Mouse (Mus musculus): ENCODE measurements at regions not wholly inside any gene's neighbourhood (a gene's known extent, or its start where the extent isn't known, plus 50 kb on each side); places are given as distances from the start of the nearest gene placed in this dataset.

DNA sequence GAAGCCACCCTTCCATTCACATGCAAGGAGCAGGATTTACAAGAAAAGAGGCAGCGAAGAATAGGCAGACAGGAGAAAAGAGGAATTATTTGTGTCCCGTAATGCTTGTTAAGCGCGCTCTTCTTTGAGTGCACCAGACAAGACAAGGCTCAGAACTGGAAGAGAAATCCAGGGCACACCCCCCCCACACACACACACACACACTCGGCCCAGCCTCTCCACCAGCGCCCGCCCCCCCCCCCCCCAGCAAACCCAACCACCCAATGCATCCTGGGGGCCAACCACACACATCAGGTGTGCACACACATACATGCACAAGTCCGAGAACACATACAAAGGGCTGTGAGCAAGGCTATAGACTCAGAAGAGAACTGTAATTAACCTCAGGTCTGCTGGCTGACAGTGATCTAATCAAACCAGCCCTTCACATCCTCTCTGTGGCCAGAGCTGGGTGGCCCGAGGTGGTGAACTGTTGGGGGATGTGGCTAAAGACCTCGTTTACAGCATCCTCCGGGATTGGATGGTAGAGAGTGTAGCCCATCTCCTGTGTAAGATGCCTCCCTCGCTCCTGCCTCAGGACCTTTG is 108.7 kb upstream of the Lhx5 start:
- H3K4me1 ChIP-seq (ENCODE audit: control insufficient read depth, insufficient read depth, low read length): no peaks in the 10 kb centered on the region
- no peak for TF ChIP-seq POLR2A (IDR thresholded peaks at IDR 0.05; ENCODE audit: borderline replicate concordance, control insufficient read depth, low read depth, low read length)
- no peak overlapping the region for H3K4me3 ChIP-seq (replicated peaks; ENCODE audit: control insufficient read depth, low read depth, low read length)
- H3K27ac ChIP-seq (ENCODE audit: control insufficient read depth, insufficient read depth, low read depth, low read length, poor library complexity): no peak overlapping the region
- 14% methylated on average over 12 of the region's 12 CpGs for WGBS

DNA sequence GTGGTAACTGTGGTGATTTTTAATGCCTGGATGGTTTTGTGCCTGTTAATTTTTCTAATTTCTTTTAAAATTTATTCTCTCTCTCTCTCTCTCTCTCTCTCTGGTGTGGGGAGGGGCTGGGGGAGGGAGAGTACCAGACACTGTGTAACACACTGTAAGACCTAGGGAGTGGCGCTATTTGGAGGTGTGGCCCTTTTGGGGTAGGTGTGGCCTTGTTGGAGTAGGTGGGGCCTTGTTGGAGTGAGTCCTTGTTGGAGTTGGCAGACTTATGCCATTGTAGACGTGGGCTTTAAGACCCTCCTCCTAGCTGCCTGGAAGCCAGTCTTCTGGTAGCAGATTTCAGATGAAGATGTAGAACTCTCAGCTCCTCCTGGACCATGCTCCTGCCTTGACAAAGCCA is 107.4 kb upstream of the Lhx5 start:
- TF ChIP-seq POLR2A (IDR thresholded peaks at IDR 0.05; ENCODE audit: borderline replicate concordance, control insufficient read depth, low read depth, low read length): no peak
- no peak for TF ChIP-seq CTCF (IDR thresholded peaks at IDR 0.05; ENCODE audit: control insufficient read depth, insufficient read depth, low read length)
- no peak overlapping the region for H3K4me3 ChIP-seq (replicated peaks; ENCODE audit: control insufficient read depth, low read depth, low read length)
- H3K4me1 ChIP-seq (ENCODE audit: control insufficient read depth, insufficient read depth, low read length): no peaks in the 10 kb centered on the region
- H3K27ac ChIP-seq (ENCODE audit: control insufficient read depth, insufficient read depth, low read depth, low read length, poor library complexity): no peak overlapping the region
- WGBS: 76% methylated on average over 2 of the region's 2 CpGs

DNA sequence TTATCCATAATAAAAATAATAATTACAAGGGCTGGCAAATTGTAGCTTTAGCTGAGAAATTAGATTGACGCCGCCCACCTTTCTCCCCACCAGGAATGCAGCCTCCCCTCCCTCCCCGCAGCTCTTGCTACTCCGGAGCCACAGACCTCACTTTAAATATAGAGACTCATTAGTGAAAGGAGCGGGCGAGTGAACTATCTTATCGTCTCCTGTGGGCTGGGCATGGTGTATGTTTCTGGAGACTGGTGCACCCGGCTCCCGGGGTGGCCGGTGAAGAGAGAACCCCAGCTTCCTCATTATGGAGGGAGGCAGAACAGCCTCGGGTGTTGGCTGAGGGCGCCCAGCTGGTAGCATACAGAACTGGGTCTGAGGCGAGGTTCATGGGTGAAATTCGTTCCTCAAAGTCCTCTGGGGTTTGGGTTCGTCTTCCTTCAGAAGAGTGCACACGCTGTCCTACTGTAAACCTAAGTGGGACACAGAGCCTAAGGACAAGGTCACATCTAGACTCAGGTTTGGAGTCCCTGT is 106.1 kb upstream of the Lhx5 start:
- H3K4me3 ChIP-seq (replicated peaks; ENCODE audit: control insufficient read depth, low read depth, low read length): no peak overlapping the region
- no peak for TF ChIP-seq CTCF (IDR thresholded peaks at IDR 0.05; ENCODE audit: control insufficient read depth, insufficient read depth, low read length)
- no peak; the same call in 1 of the 2 replicates for TF ChIP-seq POLR2A (IDR thresholded peaks at IDR 0.05; ENCODE audit: borderline replicate concordance, control insufficient read depth, low read depth, low read length)
- H3K27ac ChIP-seq (ENCODE audit: control insufficient read depth, insufficient read depth, low read depth, low read length, poor library complexity): no peak overlapping the region
- no peaks in the 10 kb centered on the region for H3K4me1 ChIP-seq (ENCODE audit: control insufficient read depth, insufficient read depth, low read length)
- 38% methylated on average over 16 of the region's 16 CpGs for WGBS

DNA sequence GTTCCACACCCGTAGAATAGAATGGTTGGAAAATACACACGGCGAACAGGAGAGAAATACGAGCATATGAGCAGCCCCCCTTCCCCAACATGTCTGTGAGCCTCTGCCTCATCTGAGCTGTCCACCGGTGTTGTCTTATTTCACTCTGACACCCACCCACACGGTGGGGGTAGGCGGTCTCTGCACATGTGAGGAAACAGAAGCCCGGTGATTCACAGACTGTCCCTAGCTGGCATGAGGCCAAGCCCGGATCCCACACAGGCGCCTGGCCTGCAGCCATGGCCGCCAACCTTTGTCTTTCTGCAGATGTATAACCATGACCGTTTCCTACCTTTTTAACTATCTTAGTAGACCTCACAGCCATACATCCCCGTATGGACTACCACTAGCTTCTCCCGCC is 99.5 kb upstream of the Lhx5 start:
- Histone ChIP-seq H3K4me1 (ENCODE audit: control insufficient read depth, insufficient read depth, low read length) (no peaks in the 10 kb centered on the region; the same call in 1 of the 2 replicates), H3K27ac (ENCODE audit: control insufficient read depth, insufficient read depth, low read depth, low read length, poor library complexity) (no peak overlapping the region), H3K4me3 (replicated peaks; ENCODE audit: control insufficient read depth, low read depth, low read length) (no peak overlapping the region)
- TF ChIP-seq CTCF (IDR thresholded peaks at IDR 0.05; ENCODE audit: control insufficient read depth, insufficient read depth, low read length): no peak
- TF ChIP-seq POLR2A (IDR thresholded peaks at IDR 0.05; ENCODE audit: borderline replicate concordance, control insufficient read depth, low read depth, low read length): no peak
- 80% methylated on average over 14 of the region's 14 CpGs for WGBS

DNA sequence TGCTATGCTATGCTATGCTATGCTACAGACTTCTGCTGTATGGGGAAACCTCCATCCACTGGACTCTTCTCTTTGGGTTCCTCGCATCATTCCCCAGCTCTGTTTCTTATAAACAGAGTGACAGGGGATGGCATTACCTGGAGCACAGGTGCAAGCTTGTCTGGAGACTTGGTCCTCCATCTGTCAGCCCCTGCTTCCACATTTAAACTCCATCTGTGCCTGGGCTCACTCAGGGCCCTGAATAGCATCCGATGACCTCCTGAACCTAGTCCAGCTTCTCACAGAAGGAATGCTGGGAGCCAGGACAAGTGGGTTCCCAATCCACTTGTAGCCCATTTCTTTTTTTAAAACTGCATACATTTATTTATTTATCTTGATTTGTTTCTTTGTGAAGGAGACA is 92.3 kb upstream of the Lhx5 start:
- Histone ChIP-seq H3K4me1 (ENCODE audit: control insufficient read depth, insufficient read depth, low read length) (no peaks in the 10 kb centered on the region; the same call in 1 of the 2 replicates), H3K27ac (ENCODE audit: control insufficient read depth, insufficient read depth, low read depth, low read length, poor library complexity) (no peak overlapping the region), H3K4me3 (replicated peaks; ENCODE audit: control insufficient read depth, low read depth, low read length) (no peak overlapping the region)
- 75% methylated on average over 2 of the region's 2 CpGs for WGBS
- TF ChIP-seq CTCF (IDR thresholded peaks at IDR 0.05; ENCODE audit: control insufficient read depth, insufficient read depth, low read length) (no peak), POLR2A (IDR thresholded peaks at IDR 0.05; ENCODE audit: borderline replicate concordance, control insufficient read depth, low read depth, low read length) (no peak)

- Histone ChIP-seq H3K4me1 (ENCODE audit: control insufficient read depth, insufficient read depth, low read length) (no peaks in the 10 kb centered on the region), H3K4me3 (replicated peaks; ENCODE audit: control insufficient read depth, low read depth, low read length) (no peak overlapping the region), H3K27ac (ENCODE audit: control insufficient read depth, insufficient read depth, low read depth, low read length, poor library complexity) (no peak overlapping the region)
- WGBS: 47% methylated on average over 3 of the region's 3 CpGs
- TF ChIP-seq CTCF (IDR thresholded peaks at IDR 0.05; ENCODE audit: control insufficient read depth, insufficient read depth, low read length): no peak
- TF ChIP-seq POLR2A (IDR thresholded peaks at IDR 0.05; ENCODE audit: borderline replicate concordance, control insufficient read depth, low read depth, low read length): no peak
These were observed 90.7 kb upstream of the Lhx5 start for GRCm38 (mm10) chr5:120340696-120341231.

GRCm38 (mm10) chr5:120350461-120350860 is 81.0 kb upstream of the Lhx5 start:
- TF ChIP-seq CTCF (IDR thresholded peaks at IDR 0.05; ENCODE audit: control insufficient read depth, insufficient read depth, low read length) (no peak), POLR2A (IDR thresholded peaks at IDR 0.05; ENCODE audit: borderline replicate concordance, control insufficient read depth, low read depth, low read length) (no peak)
- 86% methylated on average over 3 of the region's 3 CpGs for WGBS
- no peaks in the 10 kb centered on the region for H3K4me1 ChIP-seq (ENCODE audit: control insufficient read depth, insufficient read depth, low read length)
- no peak overlapping the region for H3K27ac ChIP-seq (ENCODE audit: control insufficient read depth, insufficient read depth, low read depth, low read length, poor library complexity)
- H3K4me3 ChIP-seq (replicated peaks; ENCODE audit: control insufficient read depth, low read depth, low read length): no peak overlapping the region

DNA sequence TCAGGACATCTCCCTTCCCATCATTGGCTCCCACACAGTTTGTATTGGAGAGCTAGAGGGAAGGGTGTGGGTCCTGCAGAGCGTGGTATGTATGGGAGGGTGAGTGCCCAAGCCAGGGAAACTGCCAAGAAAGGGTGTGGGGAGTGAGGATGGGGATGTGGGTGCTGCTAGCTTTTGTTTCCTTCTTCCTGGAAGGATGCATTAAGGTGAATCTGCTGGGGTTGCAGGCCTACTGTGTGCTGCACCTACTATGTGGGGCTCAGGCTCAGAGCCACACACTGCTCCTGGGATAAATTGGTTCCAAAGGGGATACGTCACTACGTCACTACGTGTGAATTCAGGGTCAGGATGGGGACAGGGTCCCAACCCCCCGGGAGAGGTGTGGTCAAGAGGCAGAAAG is 79.7 kb upstream of the Lhx5 start:
- 58% methylated on average over 5 of the region's 5 CpGs for WGBS
- no peak overlapping the region for H3K4me3 ChIP-seq (replicated peaks; ENCODE audit: control insufficient read depth, low read depth, low read length)
- no peaks in the 10 kb centered on the region; the same call in none of the 2 replicates for H3K4me1 ChIP-seq (ENCODE audit: control insufficient read depth, insufficient read depth, low read length)
- TF ChIP-seq POLR2A (IDR thresholded peaks at IDR 0.05; ENCODE audit: borderline replicate concordance, control insufficient read depth, low read depth, low read length) (no peak), CTCF (IDR thresholded peaks at IDR 0.05; ENCODE audit: control insufficient read depth, insufficient read depth, low read length) (no peak)
- no peak overlapping the region for H3K27ac ChIP-seq (ENCODE audit: control insufficient read depth, insufficient read depth, low read depth, low read length, poor library complexity)

Data from bone marrow, adult 2 months (tissue).